Mouse (Mus musculus) kidney, postnatal 4 days (tissue): ENCODE measurements around the gene Tsc22d4.

Experiments
- DNase-seq, 2 experiments: peaks; one replicate each; pipeline ENCODE4 v3.0.0; 2021; ENCODE audit warnings: mixed read lengths in 2 of 2

Gene Tsc22d4

DNA sequence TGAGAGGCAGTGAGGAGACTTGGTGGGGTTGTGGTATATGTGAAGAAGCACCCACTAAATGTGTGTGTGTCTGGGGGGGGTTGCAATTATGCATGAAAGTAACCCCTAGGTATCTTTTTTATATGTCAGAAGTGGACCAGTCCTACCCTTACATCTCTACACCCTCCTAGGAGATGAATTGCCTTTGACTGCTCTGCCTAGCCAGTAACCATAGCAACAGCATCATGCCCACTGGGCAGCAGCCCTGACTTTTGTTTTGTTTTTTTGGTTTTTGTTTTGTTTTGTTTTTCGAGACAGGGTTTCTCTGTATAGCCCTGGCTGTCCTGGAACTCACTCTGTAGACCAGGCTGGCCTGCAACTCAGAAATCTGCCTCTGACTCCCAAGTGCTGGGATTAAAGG lies 22.9 kb downstream of the Tsc22d4 start:
- DNase-seq = no peak

DNA sequence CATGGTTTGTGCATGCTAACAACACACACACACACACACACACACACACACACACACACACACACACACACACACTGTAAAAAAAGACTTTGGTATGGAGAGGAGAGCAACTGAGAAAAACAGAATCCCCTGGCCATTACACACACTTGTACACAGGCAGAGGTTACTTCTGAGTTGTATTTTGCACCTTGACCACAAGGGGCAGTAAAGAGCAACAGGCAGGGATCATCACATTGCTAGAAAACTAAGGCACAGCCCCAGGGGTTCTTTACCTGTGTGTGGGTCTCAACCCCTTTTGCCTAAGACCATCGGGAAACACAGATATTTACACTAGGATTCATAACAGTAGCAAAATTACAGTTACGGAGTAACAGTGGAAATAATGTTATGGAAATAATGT lies 25.2 kb downstream of the Tsc22d4 start:
- no peak for DNase-seq

DNA sequence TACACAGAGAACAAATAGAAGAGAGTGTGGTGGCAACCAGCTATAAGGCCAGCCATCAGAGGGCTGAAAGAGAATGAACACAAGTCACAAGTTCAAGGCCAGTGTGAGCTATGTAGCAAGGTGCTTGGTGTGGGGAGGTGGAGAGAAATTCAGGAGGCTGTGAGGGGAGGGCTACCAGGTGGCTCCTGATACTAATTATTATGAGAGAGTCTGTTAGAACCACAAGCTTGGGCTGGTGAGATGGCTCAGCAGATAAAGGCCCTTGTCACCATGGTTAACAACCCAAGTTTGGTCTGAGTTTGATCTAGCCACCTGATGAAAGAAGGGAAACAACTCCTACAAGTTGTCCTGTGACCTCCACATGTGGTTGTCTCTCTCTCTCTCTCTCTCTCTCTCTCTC lies 27.2 kb downstream of the Tsc22d4 start:
- no peak for DNase-seq

DNA sequence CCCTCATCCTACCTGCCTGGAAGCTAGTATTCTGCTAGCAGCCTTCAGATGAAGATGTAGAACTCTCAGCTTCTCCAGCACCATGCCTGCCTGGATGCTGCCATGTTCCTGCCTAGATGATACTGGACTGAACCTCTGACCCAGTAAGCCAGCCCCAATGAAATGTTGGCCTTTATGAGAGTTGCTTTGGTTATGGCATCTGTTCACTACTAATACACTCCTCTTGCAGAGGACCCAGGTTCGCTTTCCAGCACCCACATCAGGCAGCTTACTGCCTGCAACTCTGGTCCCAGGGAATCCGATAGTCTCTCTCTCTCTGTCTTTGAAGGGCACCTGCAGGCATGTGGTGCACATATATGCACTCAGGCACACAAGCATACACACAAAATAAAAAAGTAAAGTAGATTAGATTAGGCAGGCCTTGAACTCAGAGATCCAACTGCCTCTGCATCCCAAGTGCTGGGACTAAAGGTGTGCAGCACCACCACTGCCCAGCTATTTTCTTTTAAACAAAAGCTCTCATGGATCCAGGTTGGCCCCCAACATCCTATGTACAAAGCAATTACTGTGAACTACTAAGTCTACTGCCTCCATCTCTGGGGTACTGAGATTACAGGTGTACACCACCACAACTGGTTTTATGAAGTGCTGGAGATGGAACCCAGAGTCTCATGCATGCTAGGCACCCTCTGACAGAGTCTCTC lies 30.2 kb downstream of the Tsc22d4 start:
- DNase-seq = no peak

DNA sequence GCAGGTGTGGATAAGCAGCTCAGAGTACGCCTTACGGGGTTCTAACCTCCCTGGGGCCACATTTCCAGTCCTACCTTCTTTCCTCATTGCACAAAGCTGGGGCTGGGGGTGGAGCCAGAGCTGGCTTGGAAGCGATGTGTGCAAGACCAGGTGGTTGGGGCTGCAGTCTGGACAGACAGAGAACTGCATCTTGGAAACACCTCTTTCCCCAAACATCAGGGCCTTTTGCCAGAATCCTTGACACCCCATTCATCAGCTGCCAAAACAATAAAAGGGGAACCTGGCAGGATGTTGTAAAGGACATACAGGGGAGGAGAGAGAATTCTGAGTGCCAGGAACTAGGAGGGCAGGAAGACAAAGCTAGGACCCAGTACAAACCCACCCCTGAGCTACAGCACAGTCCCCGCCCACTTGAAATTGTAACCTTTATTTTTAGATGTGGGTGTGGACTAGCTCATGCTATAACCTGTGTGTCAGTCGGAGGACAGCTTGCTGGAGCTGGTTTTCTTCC lies 30.9 kb downstream of the Tsc22d4 start:
- DNase-seq = peak; percentile 52 to 62

DNA sequence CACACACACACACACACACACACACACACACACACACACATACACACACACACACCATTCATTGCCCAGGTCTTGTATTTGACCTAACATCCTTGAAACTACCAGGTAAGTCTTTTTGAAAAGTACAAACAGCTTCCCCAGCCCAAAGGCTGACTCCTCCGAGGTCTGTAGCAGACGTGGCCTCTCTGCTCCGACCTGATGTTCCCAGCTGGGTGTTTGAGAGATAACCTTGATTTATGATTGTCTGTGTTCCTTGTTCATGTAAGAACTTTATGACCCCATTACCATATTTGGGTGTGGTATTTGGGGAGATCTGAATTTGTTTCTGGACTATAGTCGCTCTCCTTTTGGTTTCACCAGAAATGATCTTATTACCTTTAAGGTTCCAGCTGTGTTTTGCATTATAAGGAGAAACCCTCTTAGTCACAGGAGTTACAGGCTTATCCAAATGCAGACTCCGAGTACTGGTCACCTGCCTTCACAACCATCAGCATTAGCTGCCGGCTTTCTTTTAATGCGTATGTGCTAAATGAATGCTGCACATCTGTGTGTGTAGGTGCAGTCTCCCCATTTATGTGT lies 31.8 kb downstream of the Tsc22d4 start:
- no peak for DNase-seq

DNA sequence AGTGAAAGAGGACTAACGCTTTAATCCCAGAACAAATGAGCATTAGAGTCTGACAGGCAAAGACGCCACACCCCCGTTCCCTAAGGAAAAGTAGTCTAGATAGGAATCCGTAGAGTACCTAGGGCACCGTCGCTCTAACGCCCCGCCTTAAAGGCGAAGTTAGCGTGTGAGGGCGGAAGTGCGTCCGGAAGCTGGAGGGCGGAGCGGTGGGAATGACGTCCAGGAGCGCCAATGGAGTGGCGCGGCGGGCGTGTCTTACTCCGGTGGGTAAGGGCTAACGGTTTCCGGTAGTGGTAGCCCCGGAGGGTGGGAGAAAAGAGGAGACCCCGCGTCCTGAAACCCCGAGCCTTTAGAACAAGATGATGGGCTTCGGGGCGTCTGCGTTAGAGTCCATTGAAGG lies 33.1 kb downstream of the Tsc22d4 start, which contains the start of gene Ppp1r35:
TSS of gene Ppp1r35 (plus strand) at position 215 of the 400 bp plus-strand sequence.
- peak; percentile 98 for DNase-seq

DNA sequence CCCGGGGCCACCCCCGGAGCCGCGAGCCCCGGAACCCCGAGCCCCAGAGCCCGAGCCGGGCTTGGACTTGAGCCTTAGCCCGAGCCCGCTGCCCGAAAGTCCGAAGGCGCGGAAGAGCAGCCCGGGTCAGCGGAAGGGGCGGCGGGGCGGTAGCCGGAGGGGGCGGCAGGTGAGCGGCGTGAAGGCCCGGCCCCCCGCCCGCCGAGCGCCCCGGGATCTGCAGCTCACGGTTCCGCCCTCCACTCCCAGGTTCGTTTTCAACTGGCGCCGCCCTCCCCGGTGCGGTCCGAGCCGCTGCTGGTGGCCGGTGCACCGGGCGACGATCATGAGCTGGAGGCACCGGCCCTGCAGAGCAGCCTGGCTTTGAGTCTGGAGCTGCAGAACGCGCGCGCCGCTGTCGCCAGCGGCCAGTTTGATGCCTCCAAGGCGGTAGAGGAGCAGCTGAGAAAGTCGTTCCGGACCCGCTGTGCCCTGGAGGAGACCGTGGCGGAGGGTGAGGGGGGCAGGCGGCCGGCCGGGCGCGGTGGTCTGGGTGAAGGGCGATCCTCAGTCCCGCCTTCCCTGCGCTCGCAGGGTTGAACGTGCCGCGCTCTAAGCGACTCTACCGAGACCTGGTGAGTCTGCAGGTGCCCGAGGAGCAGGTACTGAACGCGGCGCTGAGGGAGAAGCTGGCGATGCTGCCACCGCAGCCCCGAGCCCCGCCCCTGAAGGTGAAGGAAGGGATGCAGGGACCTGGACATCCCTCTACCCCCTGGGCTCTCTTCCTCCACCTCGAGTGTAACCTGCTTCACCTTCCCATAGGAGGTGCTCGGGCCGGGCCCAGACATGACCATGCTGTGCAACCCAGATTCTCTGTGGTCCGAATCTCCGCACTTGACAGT lies 33.8 kb downstream of the Tsc22d4 start:
- DNase-seq = peak; percentile 57 to 67

DNA sequence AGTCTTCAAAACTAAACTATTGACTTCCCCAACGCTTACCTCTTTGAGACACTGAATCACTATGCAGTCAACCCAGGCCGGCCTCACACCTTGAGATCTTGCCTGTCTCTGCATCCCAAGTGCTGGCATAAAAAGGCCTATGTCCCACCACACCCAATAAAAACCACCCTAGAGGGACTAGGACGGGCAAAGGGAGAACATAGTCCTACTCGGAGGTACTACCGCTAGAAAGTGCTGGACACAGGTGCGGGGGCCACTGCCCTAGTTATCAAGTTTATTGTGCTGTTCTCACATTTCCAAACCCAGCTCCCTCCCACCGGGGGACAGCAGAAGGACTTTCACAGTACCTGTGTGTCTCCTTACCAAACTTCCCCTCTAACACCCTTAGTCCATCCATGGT lies 36.1 kb downstream of the Tsc22d4 start:
- no peak for DNase-seq

DNA sequence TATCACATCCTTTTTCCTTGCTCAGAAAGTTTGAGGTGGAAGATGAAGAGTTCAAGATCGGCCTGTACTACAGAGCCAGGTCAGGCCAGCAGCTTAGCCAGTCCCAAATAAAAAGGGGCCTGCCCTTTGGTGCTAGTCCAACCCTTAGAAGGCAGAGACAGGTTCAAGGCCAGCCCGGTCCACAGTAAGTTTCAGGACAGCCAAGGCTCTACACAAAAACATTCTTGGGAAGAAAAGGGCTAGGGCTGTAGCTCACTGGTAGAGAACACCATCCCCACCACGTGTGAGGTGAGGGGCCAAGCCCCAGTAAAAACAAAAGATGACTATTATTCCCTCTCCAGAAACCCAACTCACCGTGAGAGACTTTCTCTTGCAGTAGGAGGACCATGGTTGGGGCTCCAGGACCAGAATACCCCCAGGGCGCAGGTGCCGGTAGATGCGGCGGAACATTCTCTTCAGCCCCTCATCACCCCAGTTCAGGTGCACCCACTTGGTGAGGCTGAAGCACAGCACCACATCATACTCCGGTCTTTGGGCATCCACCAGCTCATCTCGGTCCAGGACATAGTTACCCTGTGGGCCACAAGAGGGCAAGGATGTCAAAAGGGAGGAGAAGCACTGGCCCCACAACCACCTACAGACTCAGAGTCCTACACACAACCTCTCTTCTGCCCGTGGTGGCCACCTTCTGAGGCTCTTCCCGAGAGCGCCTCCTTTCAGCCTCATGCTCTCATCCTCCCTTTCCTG lies 37.4 kb downstream of the Tsc22d4 start:
- DNase-seq = no peak

DNA sequence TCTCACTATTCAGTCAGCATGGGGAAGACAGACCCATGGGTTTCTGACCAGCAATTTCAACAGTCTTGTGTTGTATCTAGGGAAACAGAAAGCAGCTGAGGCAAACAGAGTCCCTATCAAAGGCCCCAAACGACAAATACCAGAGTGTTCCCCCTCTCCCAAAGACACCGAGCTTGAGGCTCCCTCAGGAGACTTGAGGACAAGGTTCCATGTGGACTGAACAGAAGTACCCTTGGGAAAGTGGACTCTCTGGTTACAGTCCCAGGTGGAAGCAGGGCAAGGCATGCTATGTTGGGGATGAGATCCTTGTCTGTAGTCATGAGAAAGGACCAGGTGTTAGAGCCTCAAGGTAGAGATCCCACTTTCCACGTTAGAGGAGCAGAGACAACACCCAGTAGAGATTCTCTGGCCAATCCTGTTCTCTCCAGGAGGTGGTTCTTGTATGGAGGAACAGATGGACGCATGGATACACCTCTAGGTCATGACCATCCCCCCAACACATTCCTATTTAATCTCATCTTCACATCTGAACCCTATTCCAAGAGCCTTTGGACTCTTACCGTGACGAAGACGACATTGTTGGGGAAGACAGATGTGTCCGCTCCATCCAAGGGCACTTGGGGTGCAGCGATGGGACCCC lies 38.5 kb downstream of the Tsc22d4 start:
- DNase-seq = no peak

DNA sequence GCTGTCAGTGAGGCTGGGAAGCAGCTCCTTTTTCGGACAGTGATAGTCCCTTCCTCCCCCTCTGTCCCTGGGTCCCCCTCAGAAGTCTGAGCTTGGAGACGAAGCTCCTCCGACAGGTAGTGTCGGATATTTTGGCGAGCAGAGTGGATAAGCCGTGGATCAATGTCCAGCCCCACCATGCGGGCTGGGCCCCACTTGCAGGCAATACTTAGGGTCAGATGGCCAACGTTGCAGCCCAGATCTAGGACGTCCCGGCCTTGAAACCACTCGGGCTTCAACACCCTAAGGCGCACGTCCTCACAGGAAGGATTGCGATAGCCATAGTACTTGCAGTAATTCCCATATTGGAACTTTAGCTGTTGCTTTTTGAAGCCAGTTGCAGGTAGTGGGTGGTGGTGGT lies 39.0 kb downstream of the Tsc22d4 start:
- no peak for DNase-seq

DNA sequence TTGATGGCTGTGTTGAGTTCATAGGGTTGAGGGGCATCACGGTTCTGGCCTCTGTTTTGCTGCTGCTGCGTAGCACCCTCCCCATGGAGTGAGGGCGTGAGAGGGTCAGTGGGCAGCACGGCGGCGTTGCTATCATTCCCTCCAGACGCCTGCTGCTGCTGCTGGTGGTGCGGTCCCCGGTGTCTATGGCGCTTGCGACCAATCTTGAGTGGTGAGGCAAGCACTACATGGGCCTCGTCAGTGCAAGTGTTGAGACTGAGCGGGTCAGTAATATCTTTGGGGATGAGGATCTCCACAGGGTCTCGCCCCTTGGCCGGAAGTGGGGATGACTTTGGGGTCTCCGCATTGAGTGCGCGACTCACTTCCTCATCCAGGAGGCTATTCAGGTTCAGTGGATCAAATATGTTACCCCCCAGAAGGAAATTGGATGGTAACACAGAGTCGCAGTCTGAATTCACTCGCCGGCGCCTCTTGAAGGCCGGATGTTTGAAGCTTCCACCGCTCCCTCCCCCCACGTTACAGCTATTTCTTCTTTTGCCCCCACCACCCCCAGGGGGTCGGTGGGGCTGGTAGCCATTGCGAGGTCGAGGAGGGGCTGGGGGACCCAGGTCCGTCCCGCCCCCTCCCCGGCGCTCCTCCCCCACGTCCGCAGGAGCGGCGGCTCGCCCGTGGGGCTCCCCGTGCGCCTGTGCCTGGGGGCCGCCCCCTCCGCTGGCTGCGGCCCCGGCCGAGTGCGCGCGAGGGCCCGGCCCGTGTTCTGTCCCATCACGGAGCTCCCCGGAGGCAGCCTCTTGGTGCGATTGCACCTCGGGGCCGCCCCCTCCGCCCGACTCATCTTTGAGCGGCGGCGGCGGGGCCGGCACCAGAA lies 39.9 kb downstream of the Tsc22d4 start:
- DNase-seq = peak; percentile 53 to 62

DNA sequence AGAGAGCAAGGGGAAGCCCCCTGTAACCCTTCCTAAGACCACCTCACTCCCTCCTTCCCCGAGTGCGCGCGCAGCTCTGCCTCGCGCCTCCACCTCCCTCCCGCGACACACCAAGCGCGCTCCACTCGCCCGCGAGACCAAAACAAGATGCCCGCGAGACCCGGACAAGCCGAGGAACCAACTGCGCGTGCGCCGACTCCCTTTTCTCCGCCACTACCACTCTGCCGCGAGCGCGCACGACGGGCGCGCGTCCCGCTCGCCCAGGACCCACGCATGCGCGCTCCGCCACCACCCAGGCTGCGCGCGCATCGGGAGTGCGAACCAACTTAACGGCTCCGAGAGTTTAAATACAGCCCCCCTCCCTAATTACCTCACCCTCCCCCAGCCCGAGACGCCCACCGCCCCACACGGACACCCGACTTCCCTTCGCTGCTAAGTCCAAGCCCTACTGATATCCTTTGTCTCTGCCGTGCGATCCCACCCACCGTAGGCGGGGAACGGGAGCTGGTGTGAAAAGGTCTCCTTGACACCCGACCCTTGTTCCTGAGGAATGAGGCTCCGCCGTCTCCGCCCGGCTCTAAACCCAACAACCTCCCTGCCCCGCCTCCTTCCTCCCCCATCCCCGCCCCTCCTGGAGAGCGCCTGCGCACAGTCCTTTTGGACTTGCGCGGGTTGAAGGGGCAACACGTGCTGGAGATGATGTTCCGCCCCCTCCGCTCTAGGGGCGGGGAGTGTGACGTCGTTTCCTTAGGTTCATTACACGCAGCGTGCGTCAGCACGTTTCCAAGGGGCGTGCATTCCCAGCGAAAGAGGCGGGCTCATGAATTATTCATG lies 40.8 kb downstream of the Tsc22d4 start:
- peak; percentile 99 to 100 for DNase-seq

DNA sequence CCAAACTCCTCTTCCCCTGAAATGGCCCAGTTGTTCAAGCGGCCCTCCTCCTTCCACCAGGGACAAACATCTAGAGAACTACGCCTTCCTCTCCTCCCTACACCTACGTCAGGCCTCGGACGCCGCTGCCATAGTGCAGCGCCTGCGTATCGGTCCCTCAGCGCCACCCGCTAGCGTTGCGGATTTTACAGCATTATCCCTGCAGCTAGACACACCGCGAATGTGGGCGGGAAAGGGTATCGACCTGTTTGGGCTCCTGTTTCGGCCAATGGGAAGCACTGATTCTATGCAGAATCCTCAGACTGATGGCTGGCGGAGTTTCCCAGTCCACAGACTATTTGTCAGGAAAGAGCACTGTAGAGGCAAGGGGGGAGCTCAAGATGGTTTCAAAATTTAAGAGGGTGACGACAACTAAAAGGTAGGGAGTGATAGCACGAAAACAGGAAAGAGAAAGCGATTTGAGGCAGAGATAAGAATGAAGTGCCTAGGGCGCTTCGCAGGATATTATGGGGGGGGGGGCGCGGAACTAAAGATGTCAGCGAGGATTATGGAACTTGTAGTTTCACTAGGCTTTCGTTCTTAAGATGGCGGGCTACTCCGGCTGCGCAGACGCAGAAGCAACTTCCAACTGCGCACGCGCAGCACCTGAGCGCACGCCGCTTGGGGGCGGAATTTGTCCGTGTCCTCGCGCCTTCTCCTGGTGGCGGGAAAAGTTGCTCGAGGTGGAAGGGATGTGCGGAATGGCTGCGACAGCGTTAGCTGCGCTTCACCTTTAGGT lies 41.8 kb downstream of the Tsc22d4 start, which contains the start of the genes Mepce and Zcwpw1:
TSS of gene Mepce (minus strand) at position 505 of the 778 bp plus-strand sequence.
TSS of gene Zcwpw1 (plus strand) at position 648 of the 778 bp plus-strand sequence.
- DNase-seq = peak; percentile 96 to 97

DNA sequence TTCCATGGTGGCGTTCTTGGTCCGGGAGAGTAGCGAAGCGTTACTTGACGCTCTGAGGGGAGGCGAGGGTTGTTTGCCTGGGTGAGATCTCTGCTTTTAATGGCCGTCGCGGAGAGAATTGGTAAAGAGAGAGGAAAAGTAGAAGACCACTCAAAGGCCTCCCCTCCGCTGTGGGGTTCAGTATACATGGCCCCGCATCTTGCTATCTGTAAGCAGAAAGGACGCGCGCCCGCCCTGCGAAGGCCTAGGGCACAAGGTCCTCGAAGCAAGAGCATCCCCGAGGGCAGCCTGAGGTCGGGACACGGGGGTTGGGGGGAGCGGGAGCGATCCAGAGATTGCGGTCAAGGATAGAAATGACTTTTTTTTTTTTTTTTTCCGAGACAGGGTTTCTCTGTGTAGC lies 42.6 kb downstream of the Tsc22d4 start:
- peak in 1 of 2 experiments; percentile 30 for DNase-seq

DNA sequence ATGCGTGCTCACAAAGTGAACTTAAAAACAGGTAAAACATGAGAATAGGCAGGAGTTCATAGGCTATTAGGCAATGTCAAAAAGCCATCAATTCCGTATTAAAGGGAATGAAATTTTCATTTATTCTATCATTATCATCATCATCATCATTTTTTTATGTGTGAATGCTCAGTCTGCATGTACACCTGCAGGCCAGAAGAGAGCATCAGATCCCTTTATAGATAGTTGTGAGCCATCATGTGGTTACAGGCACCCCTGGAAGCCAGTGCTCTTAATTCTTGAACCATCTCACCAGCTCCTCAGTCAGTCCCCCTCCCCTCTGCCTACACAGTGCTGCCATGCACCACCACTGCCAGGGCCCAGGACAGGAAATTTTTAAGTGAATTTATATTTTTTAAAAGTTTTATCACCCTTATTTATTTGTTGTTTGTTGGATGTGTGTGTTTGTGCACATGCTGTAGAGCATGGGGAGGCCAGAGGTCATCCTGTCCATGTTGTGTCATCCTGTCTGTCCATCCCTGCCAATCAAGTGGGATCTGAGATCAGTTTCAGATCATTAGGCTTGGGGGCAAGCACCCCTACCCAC lies 43.5 kb downstream of the Tsc22d4 start:
- DNase-seq = no peak

DNA sequence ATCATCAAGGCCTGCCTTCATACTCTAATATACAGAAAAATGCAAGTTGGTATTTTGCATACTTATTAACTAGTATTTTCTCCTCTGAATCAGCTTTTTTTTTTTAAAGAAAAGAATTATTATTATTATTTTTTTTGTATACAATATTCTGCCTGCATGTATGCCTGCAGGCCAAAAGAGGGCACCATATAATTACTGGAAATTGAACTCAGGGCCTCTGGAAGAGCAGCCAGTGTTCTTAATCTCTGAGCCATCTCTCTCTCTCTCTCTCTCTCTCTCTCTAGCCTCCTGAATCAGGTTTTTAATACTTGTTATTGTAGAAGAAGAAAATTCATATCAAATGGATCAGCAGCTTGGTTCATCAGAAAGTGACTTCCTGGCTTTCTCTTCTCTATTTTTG lies 46.0 kb downstream of the Tsc22d4 start:
- DNase-seq = no peak

DNA sequence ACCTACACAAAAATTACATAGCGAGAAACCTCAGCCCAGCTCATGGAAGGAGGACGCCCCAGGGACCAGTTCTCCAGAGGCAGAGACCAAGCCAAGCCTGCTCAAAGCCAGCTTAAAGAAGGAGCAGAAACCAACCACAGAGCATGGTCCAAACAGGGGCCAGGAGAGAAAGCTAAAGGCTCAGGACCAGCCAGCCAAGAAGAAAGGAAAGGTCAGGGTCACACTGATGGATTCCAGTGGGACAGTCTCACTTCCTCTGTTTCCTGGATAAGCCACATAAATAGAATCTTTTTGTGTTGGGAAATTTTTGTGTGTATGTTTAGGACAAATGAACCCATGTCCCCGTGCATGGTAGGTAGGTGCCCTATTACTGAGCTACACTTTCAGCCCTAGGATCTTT lies 51.1 kb downstream of the Tsc22d4 start:
- DNase-seq = no peak
